ENCODE assay signal across 23 mouse cellular contexts in the genomic region with DNA sequence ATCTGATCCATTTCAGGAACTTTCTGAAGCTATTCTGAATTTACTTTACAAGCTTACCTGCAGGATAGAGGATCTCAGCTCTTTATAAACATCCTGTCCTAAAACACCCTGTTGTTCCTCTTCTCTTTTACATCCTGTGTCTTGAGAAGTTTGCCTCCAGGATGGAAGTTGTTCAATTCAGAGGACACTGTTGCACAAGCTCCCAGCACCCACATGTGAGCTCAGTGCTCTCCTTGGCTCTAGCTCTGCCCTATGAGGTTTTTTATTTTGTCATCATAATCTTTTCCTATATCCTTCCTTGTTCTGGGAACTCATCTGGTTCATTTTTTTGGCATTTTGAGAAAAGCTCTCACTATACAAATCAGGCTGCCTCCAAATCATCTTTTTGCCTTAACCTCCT. TPM values are rescaled to one million over a fixed set of nuclear protein-coding genes. Genes with fewer than 3 reads are reported as not detected.
DNase-seq lines count a peak whose midpoint lies in the region; ATAC-seq and TF ChIP-seq lines count a peak whose summit lies in the region.
"Had no signal": no experiment of that assay in that cellular context is flagged by ENCODE, and none has a peak within 500 bp of the region (broad histone marks: within the 10 kb centered on the region; RNA-seq: fewer than 3 reads in every experiment).

No protein-coding gene starts in this region.

- H3K27me3 ChIP-seq in C2C12 (ENCODE audit: control insufficient read depth, insufficient read depth, insufficient read length), result peaks cover 11% of the 10 kb centered on the region
- H3K27me3 ChIP-seq in midbrain, embryonic 15.5 days (replicated peaks), result peaks cover 18% of the 10 kb centered on the region

- TF ChIP-seq CTCF in layer of hippocampus, adult 2 months (conservative IDR thresholded peaks at IDR 0.05), result no peak
- no peak for TF ChIP-seq CTCF in C2C12 (IDR thresholded peaks at IDR 0.05; ENCODE audit: control insufficient read depth, insufficient read depth, insufficient read length)
- TF ChIP-seq CTCF in lung, adult 2 months (IDR thresholded peaks at IDR 0.05; ENCODE audit: insufficient read depth, low read length), result no peak

- no peaks in the 10 kb centered on the region for H3K9me3 ChIP-seq in midbrain, embryonic 15.5 days
- H3K9me3 ChIP-seq: embryonic facial prominence, embryonic 15.5 days; forebrain, embryonic 10.5 days; heart, embryonic 10.5 days had no signal

- H3K4me3 ChIP-seq in layer of hippocampus, adult 2 months, result no peak overlapping the region
- H3K4me3 ChIP-seq in C2C12 (ENCODE audit: insufficient read depth, poor library complexity, severe bottlenecking), result no peak overlapping the region
- H3K4me3 ChIP-seq in macrophage (ENCODE audit: inconsistent target), result no peak overlapping the region
- no peak overlapping the region for H3K4me3 ChIP-seq in midbrain, embryonic 15.5 days
- no peak overlapping the region for H3K4me3 ChIP-seq in lung, adult 2 months (replicated peaks; ENCODE audit: extremely low read depth, low read depth, low read length)
- H3K4me3 ChIP-seq: embryonic facial prominence, embryonic 15.5 days; erythroblast, embryonic 14.5 days; forebrain, embryonic 10.5 days; heart, embryonic 10.5 days; hindbrain, embryonic 12.5 days had no signal

- H3K4me2 ChIP-seq in midbrain, embryonic 15.5 days, result no peak overlapping the region
- H3K4me2 ChIP-seq: embryonic facial prominence, embryonic 15.5 days; hindbrain, embryonic 12.5 days had no signal

- no peak for DNase-seq in layer of hippocampus, adult 2 months (ENCODE audit: low spot score in 2 of 2)
- DNase-seq in layer of hippocampus, postnatal 36 days, result no peak
- no peak for DNase-seq in right cerebral cortex, postnatal 4 days
- DNase-seq in lung, adult 2 months, result no peak
- DNase-seq: adrenal gland, adult 8-10 months; adrenal gland, postnatal 36 days; cerebellum, adult 11 months; cerebellum, adult 8-10 months; embryo, embryonic 11 days; gastrocnemius, postnatal 10 days; heart, postnatal 4 days had no signal

- no peak overlapping the region for H3ac ChIP-seq in C2C12 (ENCODE audit: control insufficient read depth, insufficient read length, low read depth)

- no peak for TF ChIP-seq POLR2A in lung, adult 2 months (IDR thresholded peaks at IDR 0.05; ENCODE audit: borderline replicate concordance, extremely low read depth, low read depth, low read length)

- H3K79me3 ChIP-seq in C2C12 (ENCODE audit: low read depth), result no peaks in the 10 kb centered on the region

- H3K79me2 ChIP-seq in C2C12 (ENCODE audit: control insufficient read depth, insufficient read depth), result no peaks in the 10 kb centered on the region
- H3K79me2 ChIP-seq in macrophage (ENCODE audit: inconsistent target), result no peaks in the 10 kb centered on the region

- H3K9ac ChIP-seq in midbrain, embryonic 15.5 days, result no peak overlapping the region
- H3K9ac ChIP-seq: embryonic facial prominence, embryonic 15.5 days; hindbrain, embryonic 12.5 days had no signal

- H3K36me3 ChIP-seq in C2C12 (ENCODE audit: control insufficient read depth, insufficient read depth) (no peaks in the 10 kb centered on the region), macrophage (ENCODE audit: inconsistent target) (no peaks in the 10 kb centered on the region)
- H3K36me3 ChIP-seq in midbrain, embryonic 15.5 days (replicated peaks), result no peaks in the 10 kb centered on the region
- H3K36me3 ChIP-seq: embryonic facial prominence, embryonic 15.5 days; forebrain, embryonic 10.5 days; heart, embryonic 10.5 days; hindbrain, embryonic 12.5 days had no signal

- peaks cover 15% of the 10 kb centered on the region for H3K4me1 ChIP-seq in midbrain, embryonic 15.5 days
- peaks cover 5% of the 10 kb centered on the region; the same call in 1 of the 2 replicates for H3K4me1 ChIP-seq in lung, adult 2 months (ENCODE audit: control insufficient read depth, insufficient read depth, low read length)

- H3K27ac ChIP-seq in layer of hippocampus, adult 2 months, result peak overlapping the region; percentile 84; the same call in 1 of the 2 replicates
- H3K27ac ChIP-seq in macrophage, result peak overlapping the region; percentile 48
- no peak overlapping the region for H3K27ac ChIP-seq in midbrain, embryonic 15.5 days
- H3K27ac ChIP-seq: embryonic facial prominence, embryonic 15.5 days; forebrain, embryonic 10.5 days; heart, embryonic 10.5 days; hindbrain, embryonic 12.5 days had no signal

- no peak for ATAC-seq in midbrain, embryonic 15.5 days (replicated peaks)
- ATAC-seq: forebrain, embryonic 14.5 days; hindbrain, embryonic 16.5 days; inflammation-experienced regulatory T-cells, adult 6 months had no signal

TF ChIP-seq in C2C12, 6 proteins besides CTCF, POLR2A, EP300 and RAD21:
- TF ChIP-seq FOSL1 (IDR thresholded peaks at IDR 0.05; ENCODE audit: insufficient read depth, low read length, poor library complexity, severe bottlenecking) (no peak), MAX (IDR thresholded peaks at IDR 0.05) (no peak), MYOG (IDR thresholded peaks at IDR 0.05; ENCODE audit: control insufficient read depth, extremely low read depth, insufficient read length) (no peak), CEBPB (IDR thresholded peaks at IDR 0.05; ENCODE audit: low read depth) (peak; percentile 27), USF1 (IDR thresholded peaks at IDR 0.05; ENCODE audit: low read depth) (no peak), MYOD1 (IDR thresholded peaks at IDR 0.05; ENCODE audit: control insufficient read depth, insufficient read length, low read depth) (no peak)

RNA-seq across cellular contexts. Expression of a gene that starts 6.1 kb away (rescaled TPM):
- 10 to 100 TPM; 62.8 to 64.0 TPM for total RNA-seq in layer of hippocampus, adult 2 months (2021)
- total RNA-seq in layer of hippocampus, postnatal 36 days (2021), result 10 to 100 TPM; 60.3 to 67.9 TPM
- 0.33 TPM for polyA plus RNA-seq in C2C12 (2012; fragmentation: generic; extraction: Trizol)
- total RNA-seq in macrophage (2018; cell fraction: chromatin; rRNA removed), result 1 to 10 TPM in 6 of 26 experiments, under 1 TPM in 6, not detected in 14; 0.49 to 4.6 (median 1.0) TPM
- 1 to 10 TPM in 13 of 26 experiments, under 1 TPM in 13; 0.12 to 3.4 (median 1.1) TPM for total RNA-seq in macrophage (2018; cell fraction: cytosol; rRNA removed)
- total RNA-seq in macrophage (2018; cell fraction: nucleus; rRNA removed), result 1 to 10 TPM in 7 of 26 experiments, under 1 TPM in 11, not detected in 8; 0.34 to 9.5 (median 0.81) TPM
- 1.2 to 7.8 TPM (median 2.4 TPM) in 3 replicates for polyA plus RNA-seq in macrophage (2018)
- 39.4 and 43.1 TPM in 2 replicates for polyA plus RNA-seq in midbrain, embryonic 15.5 days (2015; fragmentation: Nextera tagmentation; extraction: Ambion mirVana)
- 7.3 and 10.9 TPM in 2 replicates for polyA plus RNA-seq in lung, adult 2 months (2012; rRNA removed)
- total RNA-seq: common myeloid progenitor, adult 5-6 weeks had no signal
- polyA plus RNA-seq: erythroblast, embryonic 14.5 days had no signal

RNA-seq across cellular contexts. Expression of a gene that starts 26.9 kb away (rescaled TPM):
- total RNA-seq in layer of hippocampus, adult 2 months (2021), result under 1 TPM; 0.59 to 0.76 TPM
- under 1 TPM in 1 of 2 experiments, not detected in 1; 0.40 TPM for total RNA-seq in layer of hippocampus, postnatal 36 days (2021)
- not detected for polyA plus RNA-seq in C2C12 (2012; fragmentation: generic; extraction: Trizol)
- 100 to 1,000 TPM in 24 of 26 experiments, 10 to 100 TPM in 2; 65.5 to 328 (median 214) TPM for total RNA-seq in macrophage (2018; cell fraction: chromatin; rRNA removed)
- 10 to 100 TPM in 4 of 26 experiments, 1 to 10 TPM in 22; 2.0 to 13.6 (median 4.9) TPM for total RNA-seq in macrophage (2018; cell fraction: cytosol; rRNA removed)
- 100 to 1,000 TPM in 16 of 26 experiments, 10 to 100 TPM in 10; 30.0 to 258 (median 124) TPM for total RNA-seq in macrophage (2018; cell fraction: nucleus; rRNA removed)
- polyA plus RNA-seq in macrophage (2018), result 5.1 to 26.4 TPM (median 5.5 TPM) in 3 replicates
- polyA plus RNA-seq in midbrain, embryonic 15.5 days (2015; fragmentation: Nextera tagmentation; extraction: Ambion mirVana), result 1.3 and 2.1 TPM in 2 replicates
- polyA plus RNA-seq in lung, adult 2 months (2012; rRNA removed), result 28.8 and 34.5 TPM in 2 replicates
- total RNA-seq: common myeloid progenitor, adult 5-6 weeks had no signal

RNA-seq across cellular contexts. Expression of a gene that starts 49.8 kb away (rescaled TPM):
- under 1 TPM; 0.20 to 0.46 TPM for total RNA-seq in layer of hippocampus, adult 2 months (2021)
- under 1 TPM; 0.27 to 0.33 TPM for total RNA-seq in layer of hippocampus, postnatal 36 days (2021)
- polyA plus RNA-seq in C2C12 (2012; fragmentation: generic; extraction: Trizol) (0.01 TPM), macrophage (2018) (63.7 to 152 TPM (median 102 TPM) in 3 replicates)
- total RNA-seq in macrophage (2018; cell fraction: chromatin; rRNA removed), result 100 to 1,000 TPM in 19 of 26 experiments, 10 to 100 TPM in 7; 15.9 to 534 (median 152) TPM
- 100 to 1,000 TPM in 12 of 26 experiments, 10 to 100 TPM in 14; 43.7 to 224 (median 98.7) TPM for total RNA-seq in macrophage (2018; cell fraction: cytosol; rRNA removed)
- total RNA-seq in macrophage (2018; cell fraction: nucleus; rRNA removed), result 100 to 1,000 TPM in 23 of 26 experiments, 10 to 100 TPM in 3; 41.8 to 676 (median 240) TPM
- polyA plus RNA-seq in midbrain, embryonic 15.5 days (2015; fragmentation: Nextera tagmentation; extraction: Ambion mirVana), result 0.27 and 0.59 TPM in 2 replicates
- polyA plus RNA-seq in lung, adult 2 months (2012; rRNA removed), result 14.7 and 18.5 TPM in 2 replicates
- polyA plus RNA-seq: inflammation-experienced regulatory T-cells, adult 6 months had no signal
